Mouse (Mus musculus): ENCODE results near the gene Fxyd4. TPM values are rescaled to one million over a fixed set of nuclear protein-coding genes. Genes with fewer than 3 reads are reported as not detected.

Fxyd4 gene
- not detected in 2 replicates for total RNA-seq (2017)

- no peak for ATAC-seq (replicated peaks; ENCODE audit: low read depth, poor library complexity, severe bottlenecking)
Observed at GRCm38 (mm10) chr6:117937222-117937932, at the start of gene Fxyd4. Fxyd4 (minus strand) TSS chr6:117937692.

DNA sequence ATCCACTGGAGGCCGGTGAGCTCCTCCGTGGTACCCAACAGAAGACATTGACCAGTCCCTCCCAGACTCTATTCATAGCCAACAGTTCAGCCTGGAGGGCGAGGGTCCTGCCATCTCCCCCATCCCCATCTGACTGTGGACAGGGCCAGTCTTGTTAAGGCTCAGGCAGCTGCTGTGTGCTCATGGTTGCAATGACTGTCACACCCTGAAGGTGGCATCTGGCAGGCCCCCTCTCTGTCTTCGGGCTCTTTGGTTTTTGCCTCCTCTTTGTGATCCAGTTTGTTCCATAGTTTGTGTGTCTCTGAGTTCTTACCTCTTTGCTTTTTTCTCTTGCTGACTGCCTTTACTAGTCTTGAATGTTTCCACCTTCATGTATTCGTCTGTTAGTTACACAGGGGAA, 49.7 kb upstream of the Fxyd4 start:
- no peak; the same call in 1 of the 2 replicates for ATAC-seq (replicated peaks; ENCODE audit: low read depth, poor library complexity, severe bottlenecking)

DNA sequence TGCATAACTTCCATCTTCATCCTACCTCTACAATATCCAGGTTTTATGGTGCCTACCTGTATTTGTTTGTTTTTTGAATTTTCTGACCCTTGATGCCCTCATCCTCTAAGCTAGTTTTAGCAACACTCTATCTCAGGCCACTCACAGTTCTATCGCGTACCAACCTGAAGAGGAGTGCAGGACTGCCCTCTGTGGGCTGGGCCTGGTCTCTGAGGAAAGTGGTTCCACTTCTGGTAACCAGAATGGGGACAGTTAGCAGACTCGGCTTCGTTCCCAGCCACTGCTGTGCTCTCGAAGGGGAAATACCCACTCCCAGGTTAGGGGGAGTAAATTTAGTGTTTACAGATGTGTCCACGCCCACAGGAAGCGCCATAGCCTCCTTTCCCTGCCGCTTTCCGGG, 29.2 kb upstream of the Fxyd4 start:
- ATAC-seq (replicated peaks; ENCODE audit: low read depth, poor library complexity, severe bottlenecking), result peak; percentile 90

GRCm38 (mm10) chr6:117963201-117963600, 25.7 kb upstream of the Fxyd4 start:
- ATAC-seq (replicated peaks; ENCODE audit: low read depth, poor library complexity, severe bottlenecking), result no peak

- 0 out of 2 replicates have a peak, but pooled peaks have one; percentile 29 for ATAC-seq (replicated peaks; ENCODE audit: low read depth, poor library complexity, severe bottlenecking)
Observed at GRCm38 (mm10) chr6:117956851-117957501, 19.5 kb upstream of the Fxyd4 start.

DNA sequence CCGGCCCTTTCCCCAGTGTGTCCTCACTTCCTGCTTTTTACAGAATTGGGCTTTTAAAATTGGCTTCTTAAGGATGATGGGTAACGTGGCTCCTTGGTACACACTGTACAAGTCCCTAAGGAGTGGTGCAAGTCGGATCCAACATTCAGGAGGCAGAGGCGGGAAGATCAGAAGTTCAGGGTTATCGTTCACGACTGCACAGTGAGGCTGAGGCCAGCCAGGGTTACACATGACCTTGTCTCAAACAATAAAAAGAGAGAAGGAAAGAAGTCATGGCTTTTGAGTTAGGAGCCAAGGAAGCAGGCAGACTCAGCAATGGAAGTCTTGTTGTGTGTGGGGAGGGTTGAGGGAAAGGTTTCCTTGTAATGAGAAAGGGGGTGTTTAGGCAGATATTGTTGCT, 18.7 kb upstream of the Fxyd4 start:
- ATAC-seq (replicated peaks; ENCODE audit: low read depth, poor library complexity, severe bottlenecking), result no peak

- no peak for ATAC-seq (replicated peaks; ENCODE audit: low read depth, poor library complexity, severe bottlenecking)
Observed at GRCm38 (mm10) chr6:117952330-117952729, 14.8 kb upstream of the Fxyd4 start.

DNA sequence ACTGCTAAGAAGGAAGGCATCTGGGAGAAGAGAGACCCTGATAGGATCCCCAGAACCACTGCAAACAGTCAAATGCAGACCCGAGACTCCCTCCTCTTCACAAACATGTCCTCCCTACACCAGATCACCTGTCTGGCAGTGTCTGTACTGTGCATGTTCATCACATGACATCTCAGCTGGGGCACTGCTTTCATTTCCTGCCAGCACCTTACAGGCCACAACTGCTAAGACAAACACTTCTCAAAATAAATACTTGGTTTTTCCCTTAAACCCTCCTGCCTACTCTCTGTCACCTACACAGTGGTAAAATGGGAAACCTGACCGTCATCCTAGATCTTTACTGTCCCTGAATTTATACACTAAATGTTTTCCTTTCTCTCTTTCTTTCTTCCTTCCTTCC, 6.4 kb upstream of the Fxyd4 start:
- ATAC-seq (replicated peaks; ENCODE audit: low read depth, poor library complexity, severe bottlenecking), result no peak

DNA sequence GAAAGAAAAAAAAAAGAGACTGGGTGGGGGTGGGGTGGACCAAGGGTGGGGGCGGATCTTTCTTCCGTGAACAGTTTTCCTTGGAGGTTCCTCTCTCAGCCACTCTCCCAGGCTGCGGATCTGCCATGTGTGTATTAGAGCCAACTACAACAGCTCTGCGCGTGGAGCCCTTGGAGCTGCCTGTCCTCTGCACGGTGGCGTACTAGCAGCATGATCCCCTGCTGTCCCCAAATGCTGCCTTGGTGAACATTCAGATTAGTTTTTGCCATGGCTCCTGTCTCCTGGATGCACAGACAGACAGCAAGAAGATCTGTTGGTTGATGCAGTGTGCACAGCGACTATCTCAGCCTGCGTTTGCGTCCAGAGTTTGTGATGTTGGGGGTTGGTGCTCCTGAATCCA, 5.3 kb upstream of the Fxyd4 start:
- ATAC-seq (replicated peaks; ENCODE audit: low read depth, poor library complexity, severe bottlenecking), result no peak

DNA sequence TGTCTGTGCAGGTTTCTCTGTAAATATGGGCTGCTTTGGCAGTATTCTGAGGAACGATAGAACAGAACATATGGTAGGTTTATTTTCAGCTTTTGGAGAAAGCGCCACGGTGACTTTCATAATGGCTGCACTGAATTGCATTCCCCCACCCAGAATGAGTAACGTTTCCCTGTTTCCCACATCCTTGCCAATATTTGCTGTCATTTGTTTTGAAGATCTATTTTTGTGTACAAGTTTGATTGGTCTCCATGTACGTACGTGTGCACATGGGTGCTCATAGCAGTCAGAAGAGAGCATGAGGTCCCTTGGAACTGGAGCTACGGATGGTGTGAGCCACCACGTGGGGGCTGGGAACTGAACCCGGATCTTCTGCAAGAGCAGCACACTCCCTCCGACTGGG, 1.5 kb upstream of the Fxyd4 start:
- ATAC-seq (replicated peaks; ENCODE audit: low read depth, poor library complexity, severe bottlenecking), result no peak

DNA sequence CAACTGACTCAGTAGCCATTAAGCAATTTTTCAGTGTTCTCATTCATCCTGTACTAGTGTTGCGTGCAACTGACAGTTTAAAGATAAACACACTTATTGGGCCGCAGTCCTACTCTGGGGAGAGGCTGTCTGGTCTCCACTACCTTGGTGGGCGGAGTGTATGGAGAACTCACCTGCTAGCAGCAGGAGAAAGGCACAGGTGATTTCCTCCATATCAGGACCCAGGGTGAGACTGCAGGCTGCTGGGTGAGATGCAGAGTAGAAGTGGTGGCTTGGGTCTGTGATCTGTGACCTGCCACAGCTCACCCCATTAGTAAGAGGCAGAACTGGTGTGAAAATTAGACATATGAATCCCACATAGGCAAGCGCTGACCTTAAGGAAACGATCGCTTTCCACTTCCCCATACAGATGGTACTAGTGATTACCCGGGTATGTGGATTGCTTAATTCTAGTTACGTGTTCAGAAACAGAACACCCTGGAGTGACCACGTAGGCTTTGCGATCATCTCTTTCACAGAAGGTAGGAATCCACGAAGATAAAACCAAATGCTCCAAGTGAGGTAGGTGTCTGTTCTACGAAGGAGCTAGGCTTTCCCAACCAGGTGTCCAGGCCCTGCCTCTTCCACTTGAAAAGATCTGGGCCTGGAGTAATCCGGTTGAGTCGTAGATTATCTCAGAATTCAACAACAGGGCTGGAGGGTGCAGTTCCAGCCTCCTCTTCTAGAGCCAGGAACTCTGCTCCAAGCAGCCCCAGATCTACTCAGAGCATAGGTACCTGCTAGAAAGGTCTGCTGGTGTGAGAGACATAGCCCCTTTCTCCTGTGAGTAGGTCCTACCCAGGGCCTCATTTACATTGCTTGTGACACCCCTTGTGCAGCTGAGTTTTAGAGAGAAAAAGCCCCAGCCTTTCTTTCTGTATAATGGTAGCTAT, 1.5 kb downstream of the Fxyd4 start:
- peak; percentile 68 for ATAC-seq (replicated peaks; ENCODE audit: low read depth, poor library complexity, severe bottlenecking)

GRCm38 (mm10) chr6:117934301-117934700, 3.2 kb downstream of the Fxyd4 start:
- no peak for ATAC-seq (replicated peaks; ENCODE audit: low read depth, poor library complexity, severe bottlenecking)

DNA sequence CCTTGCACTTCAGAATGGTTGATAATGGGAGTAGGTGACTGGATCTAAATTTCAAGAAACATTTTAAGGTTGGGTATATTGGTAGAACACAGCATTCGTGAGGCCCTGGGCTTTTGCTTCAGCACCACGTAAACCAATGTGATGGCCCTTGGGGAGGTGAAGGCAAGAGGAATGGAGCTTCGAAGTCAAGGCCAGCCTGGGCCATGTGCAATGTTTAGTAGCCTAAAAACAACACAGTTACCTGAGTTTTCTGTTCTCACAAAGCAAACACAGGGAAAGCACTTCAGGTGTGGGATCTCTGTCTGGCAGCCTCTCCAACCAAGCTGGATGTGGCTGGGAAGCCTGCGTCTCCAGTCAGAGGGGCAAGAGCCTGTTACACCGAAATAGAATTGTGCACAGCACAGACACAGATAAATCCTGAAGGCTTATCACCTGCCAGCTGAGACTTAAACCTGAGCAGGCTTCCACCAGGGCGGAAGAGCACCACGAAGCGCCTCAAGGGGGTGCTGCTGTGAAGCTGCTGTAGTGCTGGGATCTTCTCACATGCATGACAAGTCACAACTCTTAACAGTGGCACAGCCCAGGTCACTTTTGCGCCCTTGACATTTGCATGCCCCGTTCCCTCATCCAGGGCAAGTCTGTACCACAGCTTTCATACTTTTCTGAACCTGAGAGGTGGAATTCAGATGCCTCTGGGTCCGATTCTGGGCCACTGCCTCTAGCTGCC, 5.0 kb downstream of the Fxyd4 start:
- ATAC-seq (replicated peaks; ENCODE audit: low read depth, poor library complexity, severe bottlenecking), result peak; percentile 60

DNA sequence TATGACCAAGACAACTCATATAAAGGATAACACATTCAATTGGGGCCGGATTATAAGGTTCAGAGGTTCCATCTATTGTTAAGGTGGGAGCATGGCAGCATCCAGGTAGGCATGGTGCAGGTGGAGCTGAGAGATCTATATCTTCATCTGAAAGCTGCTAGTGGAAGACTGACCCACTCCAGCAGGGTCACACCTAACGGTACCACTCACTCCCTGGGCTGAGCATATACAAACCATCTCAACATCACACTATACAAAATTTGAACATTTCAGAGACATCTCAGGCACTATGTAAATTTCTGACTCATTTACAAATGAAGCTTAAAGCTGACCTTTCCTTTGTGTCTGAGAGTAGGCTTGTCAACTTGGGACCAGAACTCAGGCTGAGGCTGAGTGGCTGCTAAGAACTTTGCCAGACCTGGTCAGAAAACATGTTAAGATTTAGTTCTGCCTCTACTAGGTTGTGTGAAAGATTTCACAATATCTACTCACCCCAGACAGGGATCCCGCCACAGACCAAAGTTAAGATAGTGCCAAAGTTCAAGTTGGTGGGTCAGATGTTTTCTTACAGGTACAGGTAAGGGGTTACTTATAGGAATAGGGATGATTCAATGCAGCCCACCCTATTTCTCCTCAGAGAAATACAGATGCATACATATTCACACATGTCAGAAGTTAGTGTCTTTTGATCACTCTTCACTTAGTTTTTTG, 7.4 kb downstream of the Fxyd4 start:
- no peak for ATAC-seq (replicated peaks; ENCODE audit: low read depth, poor library complexity, severe bottlenecking)

- no peak for ATAC-seq (replicated peaks; ENCODE audit: low read depth, poor library complexity, severe bottlenecking)
Observed at GRCm38 (mm10) chr6:117928746-117929145, 8.7 kb downstream of the Fxyd4 start.

DNA sequence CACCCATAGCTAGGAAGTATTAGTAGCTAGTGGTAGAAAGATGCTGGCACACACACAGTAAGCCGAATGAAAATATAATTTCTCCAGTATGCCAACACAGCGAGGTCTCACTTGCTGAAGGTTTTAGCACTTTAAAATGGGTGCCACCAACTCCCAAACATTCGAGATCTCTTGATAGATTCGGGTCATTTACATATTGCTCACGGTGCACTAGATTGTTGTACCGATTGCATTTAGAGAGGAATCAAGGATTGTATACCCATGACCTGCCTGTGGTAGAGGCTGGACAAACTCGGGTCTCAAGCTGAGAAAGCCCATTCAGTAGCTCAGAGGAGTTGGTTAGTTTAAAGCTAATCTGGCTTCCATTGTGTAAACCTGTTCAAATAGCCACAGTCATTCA, 9.5 kb downstream of the Fxyd4 start:
- no peak; the same call in 1 of the 2 replicates for ATAC-seq (replicated peaks; ENCODE audit: low read depth, poor library complexity, severe bottlenecking)

GRCm38 (mm10) chr6:117926871-117927491, 10.5 kb downstream of the Fxyd4 start:
- ATAC-seq (replicated peaks; ENCODE audit: low read depth, poor library complexity, severe bottlenecking), result no peak; the same call in 1 of the 2 replicates

DNA sequence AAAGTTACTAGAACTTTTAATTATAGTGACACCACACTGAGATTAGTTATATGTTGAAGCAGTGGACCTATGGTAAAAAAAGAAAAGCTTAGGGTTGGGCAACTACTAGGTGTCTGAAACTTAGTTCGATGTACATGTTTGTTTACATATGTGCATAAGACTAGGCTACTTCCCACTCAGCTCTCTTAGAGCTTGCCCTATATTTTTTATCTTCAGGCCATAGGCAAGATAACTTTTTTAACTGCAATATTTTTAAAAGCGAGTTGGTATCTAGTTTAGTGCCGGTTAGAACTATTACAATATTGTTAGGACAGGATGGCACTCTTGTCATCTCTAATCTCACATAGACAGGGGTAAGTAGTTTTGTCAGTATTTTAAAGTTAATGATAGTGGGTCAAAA, 15.5 kb downstream of the Fxyd4 start:
- no peak for ATAC-seq (replicated peaks; ENCODE audit: low read depth, poor library complexity, severe bottlenecking)

Measured in common myeloid progenitor, adult 5-6 weeks (primary cell).